Mouse (Mus musculus) brain, adult 2 months (tissue): ENCODE measurements at regions not wholly inside any gene's neighbourhood (a gene's known extent, or its start where the extent isn't known, plus 50 kb on each side); places are given as distances from the start of the nearest gene placed in this dataset.

Source experiments
- DNase-seq: peaks from one replicate; pipeline ENCODE4 v3.0.0; 2011; ENCODE audit warnings: low read depth, low spot score

- no peak for DNase-seq
These were observed 791.4 kb upstream of the Nectin3 start for GRCm38 (mm10) chr16:47289730-47290129.

GRCm38 (mm10) chr16:47266744-47267686, 768.7 kb upstream of the Nectin3 start:
- DNase-seq, result peak; percentile 71
